Mouse (Mus musculus) B cell, adult 2 months (primary cell): ENCODE data around the gene Esrrg.

Experiments
- DNase-seq, 2 experiments: peaks; one replicate each; pipeline ENCODE4 v3.0.0; 2022

Esrrg gene

DNA sequence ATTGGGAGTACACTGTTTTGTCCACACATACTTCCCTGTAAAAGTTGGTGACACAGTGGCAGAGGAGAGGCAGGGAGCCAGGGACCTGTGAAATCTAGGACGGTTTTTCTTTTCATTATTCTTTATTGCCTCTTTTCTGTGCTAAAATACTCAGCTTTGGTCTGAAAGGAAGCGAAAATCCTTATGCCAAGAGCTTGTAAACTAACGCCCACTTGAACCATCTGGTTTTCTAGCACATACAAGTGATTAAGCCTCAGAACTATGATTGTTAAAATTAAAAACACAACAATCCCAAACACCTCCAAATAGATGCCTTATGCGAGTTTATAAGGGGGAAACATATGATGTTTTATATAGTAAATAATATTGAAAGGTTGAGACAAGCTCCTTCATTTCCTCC is 176.6 kb downstream of the Esrrg start:
- no peak for DNase-seq

DNA sequence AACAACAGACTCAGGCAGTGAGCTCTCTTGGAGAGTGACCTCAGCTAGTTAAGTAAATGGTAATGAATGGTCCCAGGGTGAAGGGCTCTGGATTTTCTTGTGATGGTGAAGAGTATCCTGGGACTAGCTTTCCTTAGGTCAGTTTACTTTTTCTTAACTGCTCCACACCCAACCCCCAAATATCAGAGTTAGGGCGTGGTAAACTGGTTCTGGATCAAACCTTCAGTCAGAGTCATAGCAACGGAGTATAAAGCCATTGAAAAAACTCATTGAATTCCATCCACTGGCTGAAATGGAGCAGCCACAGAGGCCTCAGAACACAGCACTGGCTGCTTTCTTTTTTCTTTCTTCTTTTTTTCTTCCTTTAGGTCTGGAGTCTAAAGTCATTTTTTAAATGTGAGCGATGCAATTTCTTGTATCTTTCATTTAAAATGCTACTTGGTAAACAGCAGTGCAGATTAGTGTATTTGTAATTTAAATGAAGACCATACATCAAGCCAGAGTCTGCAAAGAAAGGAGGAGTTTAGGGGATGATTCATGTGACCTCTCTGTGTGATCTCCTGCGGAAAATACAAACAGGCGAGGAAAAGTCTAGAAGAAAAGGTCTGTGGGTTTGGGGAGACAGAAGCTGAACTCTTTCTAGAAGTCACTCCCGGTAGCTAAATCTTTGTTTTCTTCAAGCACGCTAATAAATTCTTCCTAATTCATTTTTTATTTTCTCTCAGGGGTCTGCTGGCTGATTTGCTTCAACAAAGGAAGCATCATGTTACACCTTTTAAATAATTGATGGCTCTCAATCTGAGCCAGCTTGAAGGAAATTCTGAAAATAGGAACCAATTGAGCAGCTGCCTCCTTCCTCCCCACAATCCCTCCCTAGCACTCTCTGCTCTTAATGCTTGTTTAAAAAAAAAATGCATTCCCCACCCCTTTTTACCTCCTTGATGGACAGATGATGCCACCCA is 178.7 kb downstream of the Esrrg start:
- no peak for DNase-seq

DNA sequence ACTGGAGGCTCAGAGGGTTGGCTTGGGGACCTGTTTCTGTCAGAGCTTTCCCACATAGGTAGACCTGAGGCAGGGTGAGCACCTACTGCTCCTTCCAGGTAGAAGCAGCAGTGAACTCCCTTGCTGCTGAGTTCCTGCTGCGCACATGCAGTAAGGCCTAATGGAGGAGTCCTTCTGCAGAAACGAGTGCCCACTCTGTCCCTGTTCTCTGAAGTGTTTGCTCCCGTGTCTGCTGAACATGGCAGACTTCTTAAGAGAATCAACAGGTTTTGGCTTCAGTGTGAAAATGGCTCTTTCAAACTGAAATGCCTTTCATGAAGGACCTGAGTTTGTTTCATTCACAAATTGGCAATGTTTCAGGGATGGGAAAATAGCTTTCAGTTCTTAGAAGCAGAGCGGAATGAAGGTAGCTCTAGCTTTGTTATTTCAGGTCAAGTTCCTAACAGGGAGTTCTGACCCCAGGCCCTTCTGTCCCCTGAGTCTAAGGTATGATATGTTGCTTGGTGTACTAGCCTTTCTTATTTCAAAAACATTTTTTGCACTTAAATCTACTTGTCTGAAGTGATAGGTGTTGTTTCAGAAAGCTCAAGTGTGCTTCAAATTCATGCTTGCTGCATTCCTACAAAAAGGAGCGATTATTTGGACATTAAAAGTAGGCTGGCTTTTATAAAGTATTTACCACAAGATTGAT is 185.8 kb downstream of the Esrrg start:
- DNase-seq, result no peak

GRCm38 (mm10) chr1:187795551-187795950 is 187.0 kb downstream of the Esrrg start:
- DNase-seq, result no peak

DNA sequence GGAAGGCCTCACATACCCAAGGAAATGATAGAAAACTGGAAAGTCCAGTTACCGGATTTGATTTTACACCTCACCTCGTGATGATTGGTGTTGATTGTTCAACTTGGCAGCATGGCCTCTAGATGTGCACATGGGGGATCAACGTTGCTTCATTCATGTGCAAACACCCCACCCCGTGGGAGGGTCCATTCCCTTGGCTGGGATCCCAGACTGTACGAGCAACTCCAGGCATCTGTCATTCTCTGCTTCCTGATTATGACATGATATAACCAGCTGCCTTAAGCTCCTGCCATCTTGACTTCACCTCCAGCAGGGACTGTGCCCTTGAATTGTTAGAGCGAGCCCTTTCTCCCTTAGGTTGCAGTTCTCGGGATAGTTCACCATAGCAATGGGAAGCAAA is 190.7 kb downstream of the Esrrg start:
- no peak for DNase-seq

DNA sequence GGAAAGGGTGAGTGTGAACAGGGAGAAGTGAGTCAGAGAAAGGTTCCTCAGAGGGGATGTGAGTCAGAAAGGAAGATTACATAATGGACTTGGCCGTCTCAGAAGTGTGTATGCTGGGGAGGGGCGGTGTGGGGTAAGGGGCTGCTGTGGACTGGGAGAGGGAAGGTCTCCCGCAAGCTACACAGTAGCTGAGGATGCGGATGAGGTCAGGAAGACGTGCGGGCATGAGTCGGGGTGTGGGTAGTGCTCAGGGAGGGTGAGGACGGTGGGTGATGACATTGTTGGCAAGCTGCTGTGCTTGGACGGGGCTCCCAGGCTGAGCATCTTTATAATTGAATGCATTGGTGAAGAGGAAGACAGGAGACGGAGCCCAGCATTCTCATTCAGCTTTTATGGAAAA is 192.2 kb downstream of the Esrrg start:
- no peak for DNase-seq

- no peak for DNase-seq
Observed at GRCm38 (mm10) chr1:187803566-187803965, 195.0 kb downstream of the Esrrg start.

- no peak for DNase-seq
Observed at GRCm38 (mm10) chr1:187803997-187804396, 195.4 kb downstream of the Esrrg start.

DNA sequence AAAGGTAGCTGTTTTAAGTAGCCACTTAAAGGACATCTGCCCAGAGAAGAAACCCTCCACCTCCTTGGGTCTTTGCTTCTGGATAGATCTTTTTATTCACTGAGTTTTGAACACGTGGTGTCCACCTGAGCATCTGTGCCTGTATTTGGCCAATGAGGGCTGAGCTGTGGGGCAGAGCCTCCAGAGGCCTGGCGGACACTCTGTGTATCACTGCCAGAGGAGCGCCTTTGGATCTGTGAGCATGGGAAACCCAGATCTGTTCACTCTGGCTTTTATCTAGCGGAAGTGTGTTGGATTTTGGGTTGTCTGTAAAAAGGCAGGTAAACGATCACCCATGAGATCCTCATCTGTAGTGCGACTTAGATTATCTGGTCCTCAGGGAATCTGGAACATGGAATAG is 196.4 kb downstream of the Esrrg start:
- DNase-seq, result no peak

GRCm38 (mm10) chr1:187807477-187808390 is 199.1 kb downstream of the Esrrg start:
- no peak for DNase-seq

- DNase-seq, result no peak
Observed at GRCm38 (mm10) chr1:187808391-187808922, 199.9 kb downstream of the Esrrg start.

DNA sequence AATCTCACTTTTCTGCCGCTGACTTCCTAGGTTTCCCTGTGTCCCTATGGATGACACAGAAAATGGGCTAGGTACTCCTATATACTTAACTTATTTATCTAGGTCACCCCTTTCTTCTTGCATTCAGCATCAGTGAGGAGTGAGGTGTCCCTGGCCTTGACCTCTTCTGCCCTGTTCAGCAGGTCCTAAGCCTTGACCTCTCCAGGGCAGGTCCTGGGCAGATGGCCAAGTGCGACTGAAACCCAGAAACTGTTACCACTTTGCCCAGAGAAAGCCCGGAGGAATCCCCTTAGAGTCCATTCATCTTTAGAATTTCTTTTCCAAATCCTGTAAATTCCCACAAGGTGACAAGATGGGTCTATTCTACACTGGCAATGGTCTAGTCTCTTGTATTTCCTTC is 201.0 kb downstream of the Esrrg start:
- DNase-seq, result no peak

DNA sequence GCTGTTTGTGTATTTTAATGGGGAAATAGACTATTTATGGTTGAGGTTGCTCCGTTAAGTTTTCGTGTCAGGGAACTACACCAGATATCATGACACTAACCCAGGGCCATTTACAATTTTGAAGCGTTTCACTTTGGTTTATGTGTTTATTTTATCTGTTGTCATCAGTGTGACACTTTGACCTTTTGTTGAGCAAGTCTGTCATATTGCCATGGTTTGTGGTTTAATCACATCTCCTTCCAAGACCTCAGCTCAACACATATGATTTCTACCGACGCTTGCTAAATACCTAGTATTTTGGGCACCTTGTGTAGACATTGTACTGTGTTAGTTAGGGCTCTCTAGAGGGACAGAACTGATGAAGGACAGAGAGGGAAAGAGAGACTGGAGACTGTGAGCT is 210.8 kb downstream of the Esrrg start:
- DNase-seq, result no peak

DNA sequence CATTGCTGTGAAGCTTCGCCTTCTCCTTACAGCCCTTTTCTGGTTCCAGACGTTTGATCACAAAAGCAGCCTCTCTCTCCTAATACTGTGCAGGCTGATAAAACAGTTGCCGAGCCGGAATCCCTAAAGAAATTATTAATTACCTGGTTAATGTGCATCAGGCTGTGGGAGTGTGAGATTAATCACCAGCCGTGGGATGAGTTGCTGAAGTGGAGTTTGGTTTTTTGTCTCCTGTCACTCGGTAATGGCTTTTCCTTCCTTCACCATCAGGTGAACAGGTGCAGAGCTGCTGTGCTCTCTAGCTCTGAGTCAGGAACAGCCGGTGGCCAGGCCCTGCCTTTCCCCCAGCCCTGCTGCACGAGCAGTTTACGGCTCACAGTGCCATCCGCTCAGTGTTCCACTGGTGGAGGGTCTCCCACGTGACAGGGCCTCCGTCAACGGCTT is 212.8 kb downstream of the Esrrg start:
- no peak for DNase-seq

DNA sequence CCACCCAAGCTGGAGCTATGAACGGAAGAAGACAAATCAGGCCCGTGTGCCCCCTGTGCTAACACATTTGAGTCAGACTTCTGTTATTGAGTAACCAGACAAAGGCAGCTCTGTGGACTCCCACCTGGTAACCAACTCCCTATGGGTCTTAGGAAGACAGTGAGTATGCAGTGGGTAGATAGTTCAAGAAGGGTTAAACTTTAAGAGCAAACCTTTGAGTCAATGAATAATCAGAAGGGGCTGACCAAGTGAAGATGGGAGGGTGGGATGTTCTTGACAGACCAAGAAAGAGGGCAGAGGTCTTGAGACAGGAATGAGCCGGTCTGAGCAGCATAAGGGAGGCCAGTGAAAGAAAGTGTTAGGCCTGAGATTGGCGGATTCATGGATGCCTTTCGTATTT is 214.8 kb downstream of the Esrrg start:
- DNase-seq, result no peak

GRCm38 (mm10) chr1:187825421-187826097 is 217.0 kb downstream of the Esrrg start:
- no peak for DNase-seq

GRCm38 (mm10) chr1:187826140-187826539 is 217.5 kb downstream of the Esrrg start:
- no peak for DNase-seq

GRCm38 (mm10) chr1:187826869-187827268 is 218.3 kb downstream of the Esrrg start:
- DNase-seq, result no peak

- DNase-seq, result no peak
Observed at GRCm38 (mm10) chr1:187830937-187831336, 222.3 kb downstream of the Esrrg start.

GRCm38 (mm10) chr1:187832851-187833250 is 224.3 kb downstream of the Esrrg start:
- DNase-seq, result no peak

DNA sequence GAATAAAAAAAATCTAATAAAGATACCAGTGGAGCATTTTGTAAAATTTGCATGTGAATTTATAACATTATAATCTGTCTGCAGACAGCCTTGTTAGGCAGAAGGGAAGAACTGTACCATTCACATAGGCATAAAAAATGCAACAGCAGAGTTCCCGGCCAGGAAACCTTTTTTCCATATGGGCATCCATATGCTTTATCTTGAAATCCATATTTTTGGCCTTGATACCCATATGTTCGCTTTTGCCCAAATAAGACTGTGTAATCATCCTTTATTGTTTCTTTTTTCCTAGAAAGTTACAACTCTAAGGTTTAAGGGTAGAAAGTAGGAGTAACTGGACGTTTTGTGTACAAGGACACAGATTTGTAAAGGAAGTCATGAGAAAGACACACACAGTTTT is 226.0 kb downstream of the Esrrg start:
- DNase-seq, result no peak

- no peak for DNase-seq
Observed at GRCm38 (mm10) chr1:187836384-187836783, 227.8 kb downstream of the Esrrg start.
